Mouse (Mus musculus) bone marrow, adult 2 months (tissue): ENCODE data around the gene Tbck.

ENCODE experiments used
- CTCF ChIP-seq: fragments of 200-500 bp; IDR thresholded peaks from 2 replicates; pipeline ENCODE4 v1.5.1; 2011; ENCODE audit warnings: low read length, control low read depth; ENCODE audit not compliant: control insufficient read depth, insufficient read depth
- POLR2A ChIP-seq: fragments of 200-500 bp; IDR thresholded peaks from 2 replicates; pipeline ENCODE4 v1.6.1; 2011; ENCODE audit warnings: low read depth, mild to moderate bottlenecking, control low read depth, low read length, borderline replicate concordance; ENCODE audit not compliant: control insufficient read depth

DNA sequence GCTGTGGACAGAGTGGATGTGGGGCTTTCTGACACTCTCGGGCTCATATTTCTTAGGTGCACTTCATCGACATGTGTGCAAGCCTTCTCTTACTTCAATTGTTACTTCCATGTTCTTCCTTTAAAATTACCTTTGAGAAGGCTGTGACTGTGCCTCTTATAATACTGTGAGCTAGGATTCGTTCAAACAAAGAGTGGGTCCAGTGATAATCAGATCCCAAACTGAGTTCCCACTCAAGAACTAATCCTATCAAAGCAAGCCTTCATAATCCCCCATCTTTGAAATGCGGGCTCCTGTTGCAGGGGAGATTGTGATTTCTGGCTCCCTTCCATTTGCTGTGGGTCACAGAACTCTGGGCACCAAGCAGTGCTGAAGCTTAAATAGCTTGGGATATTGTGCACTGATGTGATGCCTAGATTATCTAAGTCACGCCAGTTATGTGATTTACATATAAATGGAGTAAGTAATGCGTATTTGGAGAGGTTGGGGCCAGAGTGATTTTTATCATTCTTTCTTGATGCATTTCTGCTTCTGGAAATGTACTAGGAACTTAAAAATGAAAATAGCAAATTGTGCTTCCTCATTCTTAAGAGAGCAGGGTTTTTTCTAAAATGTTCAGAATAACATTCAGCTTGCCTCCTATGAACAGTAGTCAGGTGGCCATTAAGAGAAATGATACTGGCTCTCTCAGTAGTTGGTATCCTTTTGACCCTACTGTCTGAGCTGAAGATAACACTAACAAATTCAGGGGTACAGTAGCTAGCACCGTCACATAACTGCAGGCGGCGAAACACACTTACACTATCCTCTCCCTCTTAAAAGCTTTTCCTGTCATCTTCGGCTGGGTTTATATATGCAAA lies 60.6 kb downstream of the Tbck start:
- TF ChIP-seq CTCF (no peak), POLR2A (no peak)
